Mouse (Mus musculus) heart, adult 2 months (tissue): ENCODE results near the gene Ciz1.

Experiments
- CTCF ChIP-seq: fragments of 200-600 bp; IDR thresholded peaks from 2 replicates; pipeline ENCODE4 v1.8.1; 2022; ENCODE audit warnings: antibody characterized with exemption, mild to moderate bottlenecking, moderate library complexity
- EP300 ChIP-seq: fragments of 200-500 bp; IDR thresholded peaks from 2 replicates; pipeline ENCODE4 v1.6.1; 2011; ENCODE audit warnings: low read depth, low read length, control low read depth; ENCODE audit not compliant: insufficient read depth
- POLR2A ChIP-seq: fragments of 200-500 bp; IDR thresholded peaks from 2 replicates; pipeline ENCODE4 v1.6.1; 2011; ENCODE audit warnings: mild to moderate bottlenecking, low read depth, low read length, control low read depth; ENCODE audit not compliant: insufficient read depth

GRCm38 (mm10) chr2:32375317-32375940 lies 23.3 kb downstream of the Ciz1 start:
- no peak for TF ChIP-seq EP300
- no peak for TF ChIP-seq POLR2A
- TF ChIP-seq CTCF, result no peak
